ENCODE assay signal across 8 mouse cellular contexts in the genomic region with DNA sequence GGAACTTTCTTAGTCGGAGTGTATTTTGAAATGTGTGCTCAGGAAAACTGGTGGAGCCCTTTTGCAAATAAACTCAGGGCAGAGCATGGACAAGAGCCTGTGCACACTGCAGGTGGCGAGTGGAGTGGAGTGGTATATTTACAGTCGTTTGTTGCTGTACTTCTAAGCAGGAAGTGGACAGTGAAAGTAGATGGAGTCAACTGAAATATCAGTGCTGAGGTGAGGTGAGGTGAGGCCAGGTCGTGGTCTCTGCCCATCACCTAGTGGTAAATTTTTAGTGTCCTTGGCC. TPM values are rescaled to one million over a fixed set of nuclear protein-coding genes. Genes with fewer than 3 reads are reported as not detected.
DNase-seq lines count a peak whose midpoint lies in the region; ATAC-seq lines count a peak whose summit lies in the region.

No protein-coding gene starts in this region.

- DNase-seq in 3T3-L1 (ENCODE audit: low read depth, low spot score): peak; percentile 22
- no peak for DNase-seq in natural killer cell, adult 2 months (ENCODE audit: low spot score in 2 of 2)
- no peak for DNase-seq in spleen, postnatal 14 days (ENCODE audit: low spot score in 2 of 2)
- DNase-seq in ovary, postnatal 14 days (ENCODE audit: low spot score): no peak

- peaks cover 45% of the 10 kb centered on the region for H3K4me1 ChIP-seq in erythroblast, embryonic 14.5 days (ENCODE audit: control insufficient read depth)
- peaks cover 64% of the 10 kb centered on the region for H3K4me1 ChIP-seq in forebrain, embryonic 15.5 days
- H3K4me1 ChIP-seq in lung, embryonic 16.5 days (replicated peaks; ENCODE audit: control insufficient read depth, insufficient read depth, low read length): peaks cover 35% of the 10 kb centered on the region

- peak overlapping the region; percentile 88 for H3K4me2 ChIP-seq in forebrain, embryonic 15.5 days (replicated peaks)
- peak overlapping the region; percentile 73 for H3K4me2 ChIP-seq in lung, embryonic 16.5 days (ENCODE audit: low read depth, low read length)

- ATAC-seq in erythroblast, adult 5-6 weeks (replicated peaks; ENCODE audit: low FRiP score, poor library complexity, severe bottlenecking): no peak
- ATAC-seq in forebrain, embryonic 15.5 days (replicated peaks): no peak
- ATAC-seq in lung, embryonic 16.5 days (ENCODE audit: low read depth): no peak

- no peaks in the 10 kb centered on the region for H3K27me3 ChIP-seq in erythroblast, embryonic 14.5 days (ENCODE audit: control insufficient read depth)
- H3K27me3 ChIP-seq in forebrain, embryonic 15.5 days: no peaks in the 10 kb centered on the region
- H3K27me3 ChIP-seq in lung, embryonic 16.5 days (ENCODE audit: control insufficient read depth, insufficient read depth, low read depth, low read length): no peaks in the 10 kb centered on the region

- WGBS in forebrain, embryonic 15.5 days: 11% methylated on average over 4 of the region's 4 CpGs
- 2% methylated on average over 4 of the region's 4 CpGs for WGBS in lung, embryonic 16.5 days

- peak overlapping the region; percentile 76 for H3K9ac ChIP-seq in forebrain, embryonic 15.5 days (replicated peaks)
- peak overlapping the region; percentile 93 for H3K9ac ChIP-seq in lung, embryonic 16.5 days (ENCODE audit: low read length)

- H3K4me3 ChIP-seq in erythroblast, embryonic 14.5 days (replicated peaks): peak overlapping the region; percentile 85
- H3K4me3 ChIP-seq in forebrain, embryonic 15.5 days: peak overlapping the region; percentile 77
- peak overlapping the region; percentile 90 for H3K4me3 ChIP-seq in lung, embryonic 16.5 days (ENCODE audit: low read length)

- peaks cover 48% of the 10 kb centered on the region for H3K36me3 ChIP-seq in erythroblast, embryonic 14.5 days (ENCODE audit: control insufficient read depth)
- no peaks in the 10 kb centered on the region for H3K36me3 ChIP-seq in forebrain, embryonic 15.5 days
- H3K36me3 ChIP-seq in lung, embryonic 16.5 days (ENCODE audit: control insufficient read depth, insufficient read depth, low read length): no peaks in the 10 kb centered on the region

- H3K9me3 ChIP-seq in erythroblast, embryonic 14.5 days (ENCODE audit: control insufficient read depth, low read length): no peaks in the 10 kb centered on the region
- H3K9me3 ChIP-seq in forebrain, embryonic 15.5 days: no peaks in the 10 kb centered on the region
- no peaks in the 10 kb centered on the region for H3K9me3 ChIP-seq in lung, embryonic 16.5 days (ENCODE audit: control insufficient read depth, low read length)

- H3K27ac ChIP-seq in forebrain, embryonic 15.5 days (replicated peaks): no peak overlapping the region
- H3K27ac ChIP-seq in lung, embryonic 16.5 days (ENCODE audit: low read length): peak overlapping the region; percentile 95

RNA-seq across cellular contexts. Expression of a gene that starts 6.6 kb away (rescaled TPM):
- polyA plus RNA-seq in erythroblast, embryonic 14.5 days (2012): 0.62 and 0.87 TPM in 2 replicates
- 138 and 172 TPM in 2 replicates for total RNA-seq in erythroblast, adult 5-6 weeks (2015; ENCODE audit: low replicate concordance)
- 182 and 196 TPM in 2 replicates for total RNA-seq in erythroblast, adult 5-6 weeks (2017; ENCODE audit: low replicate concordance)
- polyA plus RNA-seq in forebrain, embryonic 15.5 days (2015; fragmentation: Nextera tagmentation; extraction: Ambion mirVana): 615 and 648 TPM in 2 replicates
- polyA plus RNA-seq in lung, embryonic 16.5 days (2015; fragmentation: Nextera tagmentation; extraction: Ambion mirVana): 523 and 564 TPM in 2 replicates

Comparison
In these comparisons a context has a peak if more than half of its experiments do, and no peak if none do; other contexts are left out.
1. RNA of a gene that starts 6.6 kb away (polyA plus RNA-seq): 615 to 648 TPM in forebrain, embryonic 15.5 days and 523 to 564 TPM in lung, embryonic 16.5 days; 0.62 to 0.87 TPM in erythroblast, embryonic 14.5 days; every median in the first group is over 100 times any median in the second.
2. Peak in every context shown above with its lines, with median percentiles within 50 percentile points of each other: H3K4me3 ChIP-seq.